Mouse (Mus musculus) naive thymus-derived CD4-positive, alpha-beta T cell, adult 2 months (primary cell): ENCODE results near the gene Aktip.
A peak's percentile ranks its signal among the peaks of the same experiment; 100 is the strongest.

Experiments used
- DNase-seq: peaks from one replicate; pipeline ENCODE4 v3.0.0-alpha.2; 2011; ENCODE audit warnings: low read depth

Aktip gene

DNA sequence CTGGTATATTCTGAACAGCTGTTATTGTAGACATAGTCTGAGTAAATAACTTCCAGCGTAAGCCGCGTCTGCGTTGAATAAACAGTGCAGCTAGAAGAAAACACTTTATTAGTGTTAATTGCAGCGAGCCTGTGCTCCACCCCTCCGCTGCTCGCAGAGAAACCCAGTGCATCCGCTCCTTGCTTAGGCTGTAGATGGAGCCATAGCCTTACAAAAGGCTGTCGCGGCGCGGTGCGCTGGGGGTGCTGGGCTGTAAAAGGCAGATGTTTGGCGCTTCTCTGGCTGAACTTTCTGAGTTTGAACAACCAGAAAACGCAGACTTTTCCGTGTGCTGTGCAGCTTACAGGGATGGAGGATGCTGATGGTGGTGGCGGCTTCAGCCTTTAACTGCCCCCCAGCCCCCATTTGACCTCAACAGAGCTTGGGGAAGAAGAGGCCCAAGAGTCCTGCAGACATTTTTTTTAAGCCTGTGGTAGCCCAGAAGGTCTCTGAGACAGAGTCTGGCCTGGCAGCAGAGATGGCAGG is 8.9 kb downstream of the Aktip start:
- peak; percentile 66 for DNase-seq

DNA sequence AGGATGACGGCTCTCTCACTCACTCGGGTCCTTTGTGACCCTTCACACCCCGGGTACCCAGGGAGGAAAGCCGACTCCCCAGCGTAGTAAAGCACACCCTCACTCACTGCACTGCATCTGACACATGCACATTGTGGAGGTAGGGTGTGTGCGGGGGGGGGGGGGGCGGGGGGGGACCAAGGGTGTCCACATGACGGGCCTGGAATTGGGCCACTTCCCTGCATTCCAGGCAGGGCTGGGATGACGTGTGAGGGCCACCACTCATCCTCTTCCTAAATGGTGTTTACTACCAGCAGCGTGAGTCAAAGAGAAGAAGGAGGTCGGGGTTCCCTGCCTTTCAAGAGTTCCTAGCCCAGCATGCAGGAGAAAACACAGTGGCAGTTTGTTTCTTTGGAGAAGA is 11.6 kb downstream of the Aktip start:
- no peak for DNase-seq

- no peak for DNase-seq
These were observed 13.4 kb downstream of the Aktip start for GRCm38 (mm10) chr8:91186372-91186771.

GRCm38 (mm10) chr8:91177708-91178107 is 22.1 kb downstream of the Aktip start:
- DNase-seq = no peak

DNA sequence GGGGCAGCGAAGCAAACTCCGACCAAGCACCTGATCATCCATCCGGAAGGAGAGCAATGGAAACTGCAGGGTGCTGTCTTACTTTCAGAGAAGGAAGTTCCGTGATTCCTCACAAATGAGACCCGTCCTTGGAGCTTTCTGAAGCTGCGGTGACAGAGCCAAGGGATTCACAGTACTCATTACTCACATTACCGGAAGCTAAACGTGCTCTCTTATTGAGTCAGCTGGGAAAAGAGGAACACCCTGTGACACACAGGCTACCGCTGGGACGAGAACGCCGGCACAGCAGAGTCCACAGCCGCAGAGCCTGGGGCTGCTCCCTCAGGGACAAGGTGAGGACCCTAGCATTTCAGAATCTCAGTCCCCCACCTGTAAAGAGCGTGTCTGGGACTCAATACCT is 23.6 kb downstream of the Aktip start:
- no peak for DNase-seq

DNA sequence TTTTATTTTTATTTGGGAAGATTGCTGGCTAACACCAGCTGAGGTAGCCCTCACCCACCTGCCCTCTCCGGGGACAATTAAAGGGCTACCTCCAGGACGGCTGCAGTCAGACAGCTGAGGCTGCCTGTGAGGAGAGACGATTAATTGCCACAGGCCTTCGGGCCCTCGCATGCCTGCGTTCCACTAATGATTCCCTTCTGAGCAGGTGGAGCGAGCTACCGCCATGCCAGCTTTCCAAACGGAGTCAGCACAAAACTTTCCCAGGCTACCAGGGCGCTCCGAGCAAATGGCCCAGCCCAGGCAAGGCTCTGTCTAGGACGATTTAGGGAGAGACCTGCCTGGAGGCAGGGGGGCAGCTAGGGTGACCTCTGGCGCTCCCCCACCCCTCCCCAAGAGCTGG is 28.2 kb downstream of the Aktip start:
- no peak for DNase-seq

DNA sequence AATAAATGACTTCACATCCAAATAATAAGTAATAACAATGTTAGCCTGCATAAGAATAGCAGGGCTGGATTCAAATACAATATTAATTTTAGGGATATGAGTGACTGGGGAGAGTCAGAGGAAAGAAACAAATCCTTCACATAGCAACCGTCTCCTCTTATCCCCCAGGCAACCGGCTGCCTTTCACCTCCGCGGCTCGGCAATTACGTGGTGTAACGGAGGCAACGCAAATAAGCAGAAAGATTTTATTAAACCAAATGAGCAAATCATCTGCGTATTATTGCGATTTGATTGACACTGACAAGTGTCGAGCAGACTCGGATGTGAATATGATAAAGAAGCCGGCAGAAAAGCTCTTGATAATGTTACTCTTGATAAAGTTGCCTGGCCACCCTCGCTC is 28.9 kb downstream of the Aktip start:
- DNase-seq = no peak

GRCm38 (mm10) chr8:91170152-91170551 is 29.6 kb downstream of the Aktip start:
- no peak for DNase-seq

DNA sequence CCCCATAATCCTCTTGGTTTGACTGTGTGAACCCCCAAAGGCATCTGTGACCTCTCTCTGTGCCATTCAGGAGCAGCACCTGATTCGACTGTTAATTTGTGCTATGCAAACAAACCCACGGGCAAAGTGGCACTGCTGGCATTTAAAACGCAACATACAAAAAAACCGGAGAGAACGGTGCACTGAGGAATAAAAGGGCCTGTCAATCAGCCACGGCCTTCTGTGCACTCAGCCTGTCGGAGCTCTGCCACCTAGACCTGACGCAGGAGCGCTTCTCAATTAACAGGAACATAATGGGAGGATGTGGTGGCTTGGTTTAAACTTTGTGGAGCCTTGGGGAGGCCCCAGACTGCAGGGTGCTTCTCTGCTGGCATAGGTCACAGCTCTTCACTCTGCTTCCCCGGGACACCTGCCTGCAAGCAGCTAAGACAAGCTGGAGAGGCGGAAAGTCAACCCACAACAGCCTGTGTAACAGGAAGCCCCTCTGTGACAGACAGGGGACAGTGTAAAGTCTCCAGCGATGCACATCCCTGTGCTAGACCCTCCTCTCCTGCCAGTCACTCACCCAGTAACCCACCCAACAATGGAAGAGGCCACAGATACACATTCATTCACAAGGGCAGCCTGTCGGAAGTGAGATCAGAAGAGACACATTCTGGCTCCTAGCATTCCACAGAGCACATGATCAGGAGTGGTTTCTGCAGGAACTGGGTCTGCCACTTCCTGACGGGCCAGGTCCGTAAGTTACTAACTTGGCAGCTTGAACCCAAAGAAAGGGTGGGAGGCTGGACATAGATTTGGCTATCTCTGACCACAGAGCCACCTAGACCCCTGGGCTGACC is 39.6 kb downstream of the Aktip start:
- DNase-seq = peak; percentile 35

DNA sequence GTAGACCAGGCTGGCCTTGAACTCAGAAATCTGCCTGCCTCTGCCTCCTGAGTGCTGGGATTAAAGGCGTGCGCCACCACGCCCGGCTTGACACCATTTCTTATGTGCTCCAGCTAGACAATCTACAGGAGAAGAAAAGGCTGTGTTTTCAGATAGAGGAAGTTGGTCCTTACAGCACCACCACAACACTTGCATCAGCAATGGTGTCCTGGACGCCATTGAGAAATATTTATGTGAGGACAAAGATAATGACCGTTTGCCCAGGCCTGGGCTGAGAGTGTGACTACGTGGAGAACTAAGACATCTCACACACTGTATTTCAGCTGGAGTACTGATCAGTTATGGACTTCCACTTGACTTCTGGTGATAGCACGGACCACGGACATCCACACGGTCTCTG is 41.2 kb downstream of the Aktip start:
- DNase-seq = no peak

GRCm38 (mm10) chr8:91154564-91154963 is 45.2 kb downstream of the Aktip start:
- DNase-seq = peak; percentile 25

GRCm38 (mm10) chr8:91153831-91154230 is 45.9 kb downstream of the Aktip start:
- no peak for DNase-seq

DNA sequence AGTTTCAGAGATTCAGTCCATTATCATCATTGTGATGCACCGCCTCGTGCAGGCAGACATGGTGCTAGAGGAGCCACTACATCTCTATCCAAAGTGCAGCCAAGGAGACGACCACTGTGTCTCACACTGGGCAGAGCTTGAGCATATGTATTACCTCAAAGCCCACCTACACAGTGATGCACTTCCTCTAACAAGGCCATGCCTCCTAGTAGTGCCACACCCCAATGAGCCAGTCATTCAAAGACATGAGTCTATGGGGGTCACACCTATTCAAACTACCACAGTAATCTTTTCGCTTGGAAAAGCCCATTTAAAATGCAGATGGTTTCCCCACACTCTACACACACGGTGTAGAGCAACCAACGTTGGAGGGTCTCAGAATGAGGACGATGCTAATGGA is 48.2 kb downstream of the Aktip start:
- DNase-seq = no peak

GRCm38 (mm10) chr8:91149298-91149697 is 50.5 kb downstream of the Aktip start:
- no peak for DNase-seq

GRCm38 (mm10) chr8:91148643-91149178 is 51.1 kb downstream of the Aktip start:
- no peak for DNase-seq

DNA sequence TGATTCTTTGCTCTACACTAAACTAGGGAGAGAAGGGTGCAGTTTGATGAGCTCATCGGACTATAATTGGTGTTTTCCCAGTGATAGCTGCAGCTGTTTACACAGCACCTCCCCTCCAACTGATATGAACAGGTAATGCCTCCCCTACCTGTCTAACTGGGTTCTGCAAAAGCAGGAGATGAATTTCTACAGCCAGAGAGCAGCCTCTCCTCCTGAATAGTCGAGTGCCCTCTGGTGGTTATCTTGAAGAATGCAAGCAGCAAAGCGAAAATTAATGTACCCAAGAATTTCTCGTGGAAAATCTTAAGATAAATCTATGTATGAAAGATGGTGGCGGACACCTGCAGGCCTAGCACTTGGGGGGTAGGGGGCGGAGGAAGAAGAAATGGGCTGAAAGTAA is 52.1 kb downstream of the Aktip start:
- peak; percentile 76 for DNase-seq

DNA sequence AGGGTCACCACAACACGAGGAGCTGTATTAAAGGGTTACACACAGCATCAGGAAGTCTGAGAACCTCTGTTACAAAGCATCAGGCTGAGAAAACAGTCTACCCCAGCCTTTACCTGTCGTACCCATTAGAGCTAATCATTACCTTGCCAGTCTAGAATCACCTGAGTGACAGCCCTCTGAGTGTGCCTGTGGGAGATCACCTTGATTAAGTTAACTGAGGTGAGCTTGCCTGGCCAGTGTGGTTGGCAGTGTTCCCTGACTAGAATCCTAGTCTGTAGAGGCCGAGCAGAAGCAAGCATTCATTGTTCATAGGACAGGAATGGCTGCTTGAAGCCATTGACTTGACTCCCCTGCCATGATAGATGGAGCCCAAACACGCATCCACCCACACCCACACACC is 58.9 kb downstream of the Aktip start:
- DNase-seq = no peak

GRCm38 (mm10) chr8:91135308-91136181 is 64.2 kb downstream of the Aktip start:
- DNase-seq = no peak

- DNase-seq = no peak
These were observed 65.1 kb downstream of the Aktip start for GRCm38 (mm10) chr8:91134659-91135058.

GRCm38 (mm10) chr8:91134070-91134475 is 65.7 kb downstream of the Aktip start:
- peak; percentile 98 for DNase-seq

- no peak for DNase-seq
These were observed 66.2 kb downstream of the Aktip start for GRCm38 (mm10) chr8:91133441-91134069.

GRCm38 (mm10) chr8:91132731-91133130 is 67.0 kb downstream of the Aktip start:
- no peak for DNase-seq
